18 mouse cellular contexts compared by ENCODE assay signal in the genomic region with DNA sequence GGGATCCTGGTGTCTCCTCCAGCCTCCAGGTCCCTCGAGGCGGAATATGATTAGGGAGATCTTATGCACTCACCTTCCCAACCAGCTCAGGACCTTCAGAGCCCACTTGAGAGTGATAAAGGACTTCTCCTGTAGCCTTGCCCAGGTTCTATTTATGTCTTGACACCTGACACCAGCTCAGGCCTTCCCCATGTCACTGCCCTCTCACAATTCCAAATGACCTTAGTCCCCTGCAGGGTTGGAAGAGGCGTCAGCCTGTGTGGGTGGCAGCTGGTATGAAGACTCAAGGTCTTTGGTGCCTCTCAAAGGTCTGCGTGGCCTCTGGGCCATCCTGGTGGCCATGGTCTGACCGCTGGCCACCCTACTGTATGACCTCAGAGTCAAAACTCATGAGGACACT.
DNase-seq lines count a peak whose midpoint lies in the region; ATAC-seq and TF ChIP-seq lines count a peak whose summit lies in the region.
"Had no signal": no experiment of that assay in that cellular context is flagged by ENCODE, and none has a peak within 500 bp of the region (broad histone marks: within the 10 kb centered on the region; RNA-seq: fewer than 3 reads in every experiment).

No protein-coding gene starts in this region.

- H3K4me1 ChIP-seq in heart, postnatal 0 days (ENCODE audit: control insufficient read depth, insufficient read depth), result peaks cover 9% of the 10 kb centered on the region; the same call in 1 of the 2 replicates
- peaks cover 22% of the 10 kb centered on the region for H3K4me1 ChIP-seq in heart, embryonic 12.5 days (replicated peaks)
- peaks cover 2% of the 10 kb centered on the region for H3K4me1 ChIP-seq in liver, embryonic 16.5 days (ENCODE audit: control insufficient read depth, low read depth, low read length)
- H3K4me1 ChIP-seq: forebrain, embryonic 13.5 days; hindbrain, embryonic 15.5 days had no signal

- intact Hi-C loops in gastrocnemius, adult 2 months (cut with DNase I), result no loop called here

- no peaks in the 10 kb centered on the region for H3K36me3 ChIP-seq in heart, postnatal 0 days (replicated peaks; ENCODE audit: control insufficient read depth, insufficient read depth, low read length)
- no peaks in the 10 kb centered on the region for H3K36me3 ChIP-seq in heart, embryonic 12.5 days
- H3K36me3 ChIP-seq in liver, embryonic 16.5 days (ENCODE audit: control insufficient read depth, insufficient read depth), result no peaks in the 10 kb centered on the region
- H3K36me3 ChIP-seq: embryonic facial prominence, embryonic 10.5 days; heart, embryonic 13.5 days; hindbrain, embryonic 15.5 days had no signal

- ATAC-seq in heart, postnatal 0 days (ENCODE audit: insufficient read depth, low read depth), result peak; percentile 69; the same call in 1 of the 2 replicates
- ATAC-seq in heart, embryonic 12.5 days (ENCODE audit: insufficient number of reproducible peaks, low FRiP score), result no peak
- ATAC-seq in liver, embryonic 16.5 days (ENCODE audit: low read depth), result peak; percentile 56
- ATAC-seq: activated CD4-positive, CD25-positive, alpha-beta regulatory T cell, adult 4 months; forebrain, embryonic 13.5 days; forebrain, postnatal 0 days; intestine, embryonic 16.5 days; Patski had no signal

- H3K27me3 ChIP-seq in heart, postnatal 0 days (ENCODE audit: control insufficient read depth, insufficient read depth, low read length), result no peaks in the 10 kb centered on the region
- H3K27me3 ChIP-seq in heart, embryonic 12.5 days (replicated peaks), result no peaks in the 10 kb centered on the region
- no peaks in the 10 kb centered on the region for H3K27me3 ChIP-seq in liver, embryonic 16.5 days (ENCODE audit: control insufficient read depth, insufficient read depth, low read depth, low read length)
- H3K27me3 ChIP-seq: forebrain, embryonic 13.5 days; heart, embryonic 13.5 days; hindbrain, embryonic 15.5 days; Patski had no signal

- no peak overlapping the region for H3K9ac ChIP-seq in heart, postnatal 0 days (replicated peaks; ENCODE audit: low read depth, low read length)
- no peak overlapping the region for H3K9ac ChIP-seq in heart, embryonic 12.5 days
- no peak overlapping the region for H3K9ac ChIP-seq in liver, embryonic 16.5 days (ENCODE audit: low read depth, low read length)
- H3K9ac ChIP-seq: forebrain, embryonic 13.5 days; forebrain, postnatal 0 days; heart, embryonic 13.5 days; hindbrain, embryonic 15.5 days had no signal

- H3K27ac ChIP-seq in gastrocnemius, adult 2 months, result peak overlapping the region; percentile 1; the same call in 1 of the 2 replicates
- no peak overlapping the region for H3K27ac ChIP-seq in heart, postnatal 0 days (ENCODE audit: low read depth)
- no peak overlapping the region for H3K27ac ChIP-seq in heart, embryonic 12.5 days (ENCODE audit: poor library complexity, severe bottlenecking)
- no peak overlapping the region for H3K27ac ChIP-seq in liver, embryonic 16.5 days (ENCODE audit: low read length)
- H3K27ac ChIP-seq: embryonic facial prominence, embryonic 10.5 days; forebrain, embryonic 13.5 days; heart, embryonic 13.5 days; hindbrain, embryonic 15.5 days had no signal

- DNase-seq in gastrocnemius, adult 2 months, result peak; percentile 56
- DNase-seq in gastrocnemius, postnatal 10 days, result no peak
- peak; percentile 55 for DNase-seq in heart, postnatal 0 days (ENCODE audit: low spot score)
- no peak for DNase-seq in liver
- DNase-seq: adrenal gland, postnatal 25 days; cerebellum, adult 2 months; cerebellum, postnatal 10 days; forebrain, postnatal 0 days; heart, postnatal 36 days had no signal

- no peak for TF ChIP-seq CTCF in gastrocnemius, adult 2 months (IDR thresholded peaks at IDR 0.05)
- TF ChIP-seq CTCF in heart, postnatal 0 days (IDR thresholded peaks at IDR 0.05; ENCODE audit: low read depth), result no peak

- TF ChIP-seq EP300 in heart, postnatal 0 days (IDR thresholded peaks at IDR 0.05; ENCODE audit: low read depth), result no peak

- WGBS in heart, postnatal 0 days, result 59% methylated on average over 5 of the region's 5 CpGs
- 52% methylated on average over 5 of the region's 5 CpGs for WGBS in heart, embryonic 12.5 days
- WGBS in liver, embryonic 16.5 days (ENCODE audit: insufficient replicate concordance), result 58% methylated on average over 5 of the region's 5 CpGs

- no peak overlapping the region for H3K4me2 ChIP-seq in heart, postnatal 0 days (ENCODE audit: low read depth, low read length)
- H3K4me2 ChIP-seq in heart, embryonic 12.5 days, result no peak overlapping the region
- no peak overlapping the region for H3K4me2 ChIP-seq in liver, embryonic 16.5 days (ENCODE audit: low read depth, low read length)
- H3K4me2 ChIP-seq: forebrain, embryonic 13.5 days; heart, embryonic 13.5 days; hindbrain, embryonic 15.5 days had no signal

- H3K4me3 ChIP-seq in gastrocnemius, adult 2 months, result no peak overlapping the region
- H3K4me3 ChIP-seq in heart, postnatal 0 days (ENCODE audit: low read depth, low read length), result no peak overlapping the region
- no peak overlapping the region for H3K4me3 ChIP-seq in heart, embryonic 12.5 days
- no peak overlapping the region for H3K4me3 ChIP-seq in liver, embryonic 16.5 days (ENCODE audit: low read depth, low read length)
- H3K4me3 ChIP-seq: embryonic facial prominence, embryonic 10.5 days; forebrain, embryonic 13.5 days; heart, embryonic 13.5 days; hindbrain, embryonic 15.5 days had no signal

- H3K9me3 ChIP-seq in heart, postnatal 0 days (replicated peaks; ENCODE audit: control insufficient read depth, low read length), result no peaks in the 10 kb centered on the region
- H3K9me3 ChIP-seq in heart, embryonic 12.5 days (replicated peaks), result no peaks in the 10 kb centered on the region
- H3K9me3 ChIP-seq in liver, embryonic 16.5 days (replicated peaks; ENCODE audit: control insufficient read depth, low read length), result no peaks in the 10 kb centered on the region
- H3K9me3 ChIP-seq: hindbrain, embryonic 15.5 days had no signal

Comparison
In these comparisons a context has a peak if more than half of its experiments do, and no peak if none do; other contexts are left out.
1. DNase-seq: peak in gastrocnemius, adult 2 months (single experiment) and heart, postnatal 0 days (single experiment); none in gastrocnemius, postnatal 10 days (single experiment) and liver (single experiment).